Mouse (Mus musculus) liver, embryonic 16.5 days (tissue): ENCODE data around the gene Lmbrd1. TPM values are rescaled to one million over a fixed set of nuclear protein-coding genes. Genes with fewer than 3 reads are reported as not detected.
"Not testable (repeated sequence)": the region's sequence is repeated elsewhere in the genome, so short reads cannot be mapped to it uniquely, and the experiment has no call there.

Experiments used
- ATAC-seq: fragments of 200-750 bp; cut with Nextera tagmentation; 2 replicates; pipeline ENCODE4 v1.8.0; 2017; ENCODE audit warnings: low read depth, mild to moderate bottlenecking, moderate number of reproducible peaks, moderate library complexity
- H3K27ac ChIP-seq: fragments of 300-500 bp; sonication (generic); 2 replicates; pipeline ENCODE4 v1.5.1; 2014; ENCODE audit warnings: mild to moderate bottlenecking, low read length
- H3K27me3 ChIP-seq: fragments of 300-500 bp; sonication (generic); 2 replicates; pipeline ENCODE4 v1.6.1; 2014; ENCODE audit warnings: low read depth, low read length, mixed read lengths; ENCODE audit not compliant: control insufficient read depth, insufficient read depth
- H3K36me3 ChIP-seq: fragments of 300-500 bp; sonication (generic); 2 replicates; pipeline ENCODE4 v1.6.1; 2014; ENCODE audit warnings: mild to moderate bottlenecking; ENCODE audit not compliant: control insufficient read depth, insufficient read depth
- H3K4me1 ChIP-seq: fragments of 300-500 bp; sonication (generic); 2 replicates; pipeline ENCODE4 v1.6.1; 2014; ENCODE audit warnings: low read depth, low read length, mixed read lengths; ENCODE audit not compliant: control insufficient read depth
- H3K4me2 ChIP-seq: fragments of 300-500 bp; sonication (generic); 2 replicates; pipeline ENCODE4 v1.6.1; 2014; ENCODE audit warnings: low read depth, low read length, mixed read lengths
- H3K4me3 ChIP-seq: fragments of 300-500 bp; sonication (generic); 2 replicates; pipeline ENCODE4 v1.5.1; 2014; ENCODE audit warnings: low read depth, mild to moderate bottlenecking, low read length
- H3K9ac ChIP-seq: fragments of 300-500 bp; sonication (generic); 2 replicates; pipeline ENCODE4 v1.6.1; 2014; ENCODE audit warnings: low read depth, low read length
- H3K9me3 ChIP-seq: fragments of 300-500 bp; sonication (generic); replicated peaks from 2 replicates; pipeline ENCODE4 v1.6.1; 2016; ENCODE audit warnings: low read length; ENCODE audit not compliant: control insufficient read depth
- WGBS: fragments of 180-500 bp; shearing (Covaris S2); extraction: QIAGEN DNeasy Blood & Tissue Kit; methylation state at CpG from one replicate; pipeline ENCODE4 v1.1.7; 2014; ENCODE audit not compliant: insufficient replicate concordance; 5-methylcytosine and 5-hydroxymethylcytosine counted together
- polyA plus RNA-seq: library from polyadenylated mRNA; unstranded; fragments of >200 nt; fragmentation: Nextera tagmentation; extraction: Ambion mirVana; gene quantifications from 2 replicates; pipeline ENCODE4 v1.2.1, GENCODE M21; 2015

Lmbrd1 gene
- polyA plus RNA-seq, 1 experiment from 2014 or later, result 17.1 TPM

GRCm38 (mm10) chr1:24743191-24743924 is 64.9 kb downstream of the Lmbrd1 start:
- no peak overlapping the region for H3K4me2 ChIP-seq
- no peaks in the 10 kb centered on the region for H3K9me3 ChIP-seq
- H3K4me3 ChIP-seq, result no peak overlapping the region
- ATAC-seq, result no peak
- WGBS, result 75% methylated on average over 9 of the region's 9 CpGs
- H3K9ac ChIP-seq, result no peak overlapping the region
- H3K36me3 ChIP-seq, result no peaks in the 10 kb centered on the region; the same call in 1 of the 2 replicates
- no peaks in the 10 kb centered on the region for H3K4me1 ChIP-seq
- no peak overlapping the region for H3K27ac ChIP-seq
- no peaks in the 10 kb centered on the region for H3K27me3 ChIP-seq

- no peak overlapping the region for H3K9ac ChIP-seq
- 73% methylated on average over 4 of the region's 4 CpGs for WGBS
- H3K4me1 ChIP-seq, result no peaks in the 10 kb centered on the region
- H3K4me2 ChIP-seq, result no peak overlapping the region
- H3K27me3 ChIP-seq, result no peaks in the 10 kb centered on the region
- H3K27ac ChIP-seq, result no peak overlapping the region
- no peaks in the 10 kb centered on the region for H3K36me3 ChIP-seq
- no peak for ATAC-seq
- H3K9me3 ChIP-seq, result no peaks in the 10 kb centered on the region
- no peak overlapping the region for H3K4me3 ChIP-seq
These were observed 74.3 kb downstream of the Lmbrd1 start for GRCm38 (mm10) chr1:24752715-24753114.

DNA sequence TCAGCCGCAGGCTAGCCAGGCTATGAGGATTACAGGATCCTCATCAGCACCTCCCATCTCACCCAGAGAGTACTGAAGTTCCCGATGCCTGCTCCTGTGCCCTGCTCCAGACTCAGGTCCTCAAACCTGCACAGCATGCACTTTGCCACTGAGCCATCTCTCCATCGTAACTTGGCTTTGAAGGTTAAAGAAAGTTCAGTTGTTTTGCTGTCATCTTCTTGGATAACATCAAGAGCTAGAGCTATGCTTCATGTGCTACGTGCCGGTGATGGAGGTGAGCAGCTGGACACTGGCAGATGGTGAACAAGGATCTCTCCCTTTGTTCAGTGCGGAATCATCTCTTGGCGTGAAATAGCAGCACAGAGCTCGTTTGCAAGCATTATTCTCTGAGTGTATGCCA is 80.1 kb downstream of the Lmbrd1 start:
- Histone ChIP-seq H3K27me3 (no peaks in the 10 kb centered on the region), H3K27ac (no peak overlapping the region), H3K9ac (no peak overlapping the region), H3K4me1 (no peaks in the 10 kb centered on the region), H3K9me3 (no peaks in the 10 kb centered on the region), H3K4me2 (no peak overlapping the region), H3K36me3 (no peaks in the 10 kb centered on the region), H3K4me3 (no peak overlapping the region)
- WGBS, result 74% methylated on average over 8 of the region's 8 CpGs
- no peak for ATAC-seq

GRCm38 (mm10) chr1:24766466-24766865 is 88.0 kb downstream of the Lmbrd1 start:
- H3K27me3 ChIP-seq, result no peaks in the 10 kb centered on the region
- H3K9me3 ChIP-seq, result no peaks in the 10 kb centered on the region
- no peaks in the 10 kb centered on the region for H3K36me3 ChIP-seq
- H3K4me3 ChIP-seq, result no peak overlapping the region
- no peak overlapping the region for H3K4me2 ChIP-seq
- no peak overlapping the region for H3K27ac ChIP-seq
- whole genome bisulfite sequencing, result 67% methylated on average over 8 of the region's 8 CpGs
- no peak for ATAC-seq
- H3K4me1 ChIP-seq, result no peaks in the 10 kb centered on the region
- no peak overlapping the region for H3K9ac ChIP-seq

DNA sequence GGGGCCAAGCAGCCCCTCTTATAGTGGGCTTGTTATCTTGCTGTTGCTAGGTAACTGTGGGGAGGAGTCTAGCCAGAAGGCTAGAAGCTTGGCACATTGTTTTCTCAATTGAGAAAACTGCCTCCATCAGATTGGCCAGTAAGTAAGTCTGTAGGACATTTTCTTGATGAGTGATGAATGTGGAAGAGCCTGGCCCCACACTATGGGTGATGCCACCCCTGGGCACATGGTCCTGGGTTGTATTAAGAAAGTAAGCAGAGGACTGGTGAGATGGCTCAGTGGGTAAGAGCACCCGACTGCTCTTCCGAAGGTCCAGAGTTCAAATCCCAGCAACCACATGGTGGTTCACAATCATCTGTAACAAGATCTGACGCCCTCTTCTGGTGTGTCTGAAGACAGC is 88.8 kb downstream of the Lmbrd1 start:
- not testable (repeated sequence) for ATAC-seq, H3K27ac ChIP-seq, H3K36me3 ChIP-seq, H3K4me1 ChIP-seq, H3K9ac ChIP-seq, H3K4me2 ChIP-seq, H3K4me3 ChIP-seq, H3K27me3 ChIP-seq, H3K9me3 ChIP-seq
- 63% methylated on average over 3 of the region's 3 CpGs for WGBS

GRCm38 (mm10) chr1:24773642-24774041 is 95.2 kb downstream of the Lmbrd1 start:
- Histone ChIP-seq H3K27me3 (no peaks in the 10 kb centered on the region), H3K4me3 (no peak overlapping the region), H3K4me2 (no peak overlapping the region), H3K4me1 (no peaks in the 10 kb centered on the region), H3K36me3 (no peaks in the 10 kb centered on the region), H3K9me3 (no peaks in the 10 kb centered on the region), H3K27ac (no peak overlapping the region), H3K9ac (no peak overlapping the region)
- ATAC-seq, result no peak
- WGBS, result 65% methylated on average over 2 of the region's 2 CpGs

DNA sequence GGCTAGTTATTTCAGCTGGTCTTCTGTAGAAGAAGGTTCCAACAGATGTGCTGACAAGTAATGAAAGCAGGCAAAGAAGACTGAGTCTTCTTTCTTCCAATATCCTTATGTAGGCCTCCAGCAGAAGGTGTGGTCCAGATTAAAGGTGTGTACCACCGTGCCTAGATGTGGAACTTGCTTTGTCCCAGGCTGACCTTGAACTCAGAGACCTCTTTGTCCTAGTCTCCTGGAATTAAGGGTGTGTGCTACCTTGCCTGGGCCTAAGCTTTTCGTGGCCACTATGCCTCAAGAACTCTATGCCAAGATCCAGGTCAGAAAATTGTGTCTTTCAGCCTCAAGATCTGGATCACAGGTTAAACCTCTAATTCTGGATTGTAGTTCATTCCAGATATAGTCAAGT is 98.1 kb downstream of the Lmbrd1 start:
- ATAC-seq, result no peak
- Histone ChIP-seq H3K4me3 (no peak overlapping the region), H3K27ac (no peak overlapping the region), H3K27me3 (no peaks in the 10 kb centered on the region), H3K36me3 (no peaks in the 10 kb centered on the region), H3K9ac (no peak overlapping the region), H3K4me2 (no peak overlapping the region), H3K9me3 (no peaks in the 10 kb centered on the region), H3K4me1 (no peaks in the 10 kb centered on the region)
- WGBS, result 48% methylated on average over 2 of the region's 2 CpGs

GRCm38 (mm10) chr1:24793168-24793567 is 114.7 kb downstream of the Lmbrd1 start:
- Histone ChIP-seq H3K4me2 (no peak overlapping the region), H3K27me3 (no peaks in the 10 kb centered on the region), H3K27ac (no peak overlapping the region), H3K36me3 (no peaks in the 10 kb centered on the region), H3K9me3 (no peaks in the 10 kb centered on the region), H3K9ac (no peak overlapping the region), H3K4me3 (no peak overlapping the region), H3K4me1 (no peaks in the 10 kb centered on the region)
- no peak for ATAC-seq
- 72% methylated on average over 6 of the region's 6 CpGs for WGBS

GRCm38 (mm10) chr1:24807971-24808370 is 129.5 kb downstream of the Lmbrd1 start:
- not testable (repeated sequence) for ATAC-seq, H3K9me3 ChIP-seq, H3K27me3 ChIP-seq, H3K27ac ChIP-seq, H3K4me3 ChIP-seq, H3K4me2 ChIP-seq, H3K4me1 ChIP-seq, H3K9ac ChIP-seq, H3K36me3 ChIP-seq
- 83% methylated on average over 21 of the region's 21 CpGs for WGBS
